Mouse (Mus musculus) brain, embryonic 14.5 days (tissue): ENCODE data around the gene Col4a4.

ENCODE experiments used
- CTCF ChIP-seq: fragments of 200-500 bp; IDR thresholded peaks from 2 replicates; pipeline ENCODE4 v1.5.1; 2012; ENCODE audit warnings: inconsistent platforms, mild to moderate bottlenecking, moderate library complexity, borderline replicate concordance; ENCODE audit not compliant: insufficient read depth, insufficient read length; ENCODE audit errors: extremely low read depth
- POLR2A ChIP-seq: fragments of 200-500 bp; IDR thresholded peaks from 2 replicates; pipeline ENCODE4 v1.6.1; 2012; ENCODE audit warnings: mild to moderate bottlenecking, inconsistent platforms, borderline replicate concordance; ENCODE audit not compliant: poor library complexity, insufficient read depth, insufficient read length, severe bottlenecking; ENCODE audit errors: extremely low read depth

- TF ChIP-seq POLR2A: no peak
- no peak for TF ChIP-seq CTCF
Measured at GRCm38 (mm10) chr1:82631169-82631792, 44.6 kb upstream of the Col4a4 start.
